Mouse (Mus musculus) right cerebral cortex, adult 2 months (tissue): ENCODE measurements around the gene Gemin8.
A peak's percentile ranks its signal among the peaks of the same experiment; 100 is the strongest.

Experiments
- DNase-seq, 2 experiments: peaks; one replicate each; pipeline ENCODE4 v3.0.0; 2021 to 2022; ENCODE audit warnings: low spot score in 2 of 2

Gemin8 gene

GRCm38 (mm10) chrX:166229750-166230149, 59.5 kb downstream of the Gemin8 start:
- DNase-seq: no peak

- DNase-seq: no peak
These were observed 60.4 kb downstream of the Gemin8 start for GRCm38 (mm10) chrX:166230515-166231267.

GRCm38 (mm10) chrX:166236131-166236530, 65.9 kb downstream of the Gemin8 start:
- no peak for DNase-seq

GRCm38 (mm10) chrX:166238831-166239460, 68.7 kb downstream of the Gemin8 start, which contains the start of gene Gpm6b:
Gene Gpm6b (plus strand): TSS chrX:166238911.
- DNase-seq: peak; percentile 35 to 48

GRCm38 (mm10) chrX:166239520-166239919, 69.3 kb downstream of the Gemin8 start:
- no peak for DNase-seq
